Mouse (Mus musculus) kidney, adult 2 months (tissue): ENCODE results near the gene Cyld. TPM values are rescaled to one million over a fixed set of nuclear protein-coding genes. Genes with fewer than 3 reads are reported as not detected.
"Not testable (repeated sequence)": the region's sequence is repeated elsewhere in the genome, so short reads cannot be mapped to it uniquely, and the experiment has no call there.

Experiments used
- DNase-seq: peaks from one replicate; pipeline ENCODE4 v3.0.0; 2021
- H3K27ac ChIP-seq: fragments of 200-500 bp; 2 replicates; pipeline ENCODE4 v1.5.1; 2012; ENCODE audit warnings: low read depth, low read length, control low read depth, inconsistent platforms; ENCODE audit not compliant: insufficient read depth
- H3K27me3 ChIP-seq: fragments of 200-500 bp; replicated peaks from 2 replicates; pipeline ENCODE4 v1.6.1; 2012; ENCODE audit warnings: mild to moderate bottlenecking, moderate library complexity, low read length, inconsistent platforms; ENCODE audit not compliant: control insufficient read depth, insufficient read depth
- H3K36me3 ChIP-seq: fragments of 200-500 bp; 2 replicates; pipeline ENCODE4 v1.6.1; 2012; ENCODE audit warnings: mild to moderate bottlenecking, moderate library complexity, low read length, inconsistent platforms; ENCODE audit not compliant: control insufficient read depth, insufficient read depth
- H3K4me1 ChIP-seq: fragments of 200-500 bp; 2 replicates; pipeline ENCODE4 v1.6.1; 2011; ENCODE audit warnings: low read length; ENCODE audit not compliant: control insufficient read depth, insufficient read depth
- H3K4me3 ChIP-seq: fragments of 200-500 bp; 2 replicates; pipeline ENCODE4 v1.5.1; 2011; ENCODE audit warnings: mild to moderate bottlenecking, low read depth, low read length, control low read depth; ENCODE audit not compliant: insufficient read depth
- CTCF ChIP-seq: fragments of 200-500 bp; conservative IDR thresholded peaks from 2 replicates; pipeline ENCODE4 v1.5.1; 2011; ENCODE audit warnings: low read depth, mild to moderate bottlenecking, control low read depth, low read length, moderate library complexity, mixed read lengths; ENCODE audit not compliant: insufficient read depth, insufficient read length
- POLR2A ChIP-seq: fragments of 200-500 bp; IDR thresholded peaks from one replicate; pipeline ENCODE4 v1.6.1; 2011; ENCODE audit warnings: low read depth, low read length, control low read depth
- WGBS: fragments of 180-500 bp; shearing (Covaris S2); methylation state at CpG from one replicate; pipeline ENCODE4 v1.1.7; 2018; 5-methylcytosine and 5-hydroxymethylcytosine counted together
- polyA plus RNA-seq: library from polyadenylated mRNA; depleted of rRNA; stranded (reverse); fragments of >200 nt; gene quantifications from 2 replicates; pipeline ENCODE4 v1.2.3, GENCODE M21; 2012; rRNA removed

Gene Cyld
- 8.4 and 10.0 TPM in 2 replicates for polyA plus RNA-seq

- Histone ChIP-seq H3K27me3 (no peaks in the 10 kb centered on the region), H3K27ac (peak within 1 kb of the TSS; percentile 87), H3K36me3 (no peaks in the 10 kb centered on the region), H3K4me3 (peak within 1 kb of the TSS; percentile 85), H3K4me1 (peaks cover 5% of the 10 kb centered on the region; the same call in 1 of the 2 replicates)
- no peak for TF ChIP-seq CTCF
- TF ChIP-seq POLR2A = no peak
- DNase-seq = peak; percentile 100
- under 1% methylated on average over 79 of the region's 80 CpGs for WGBS
These were observed at the start of gene Cyld for GRCm38 (mm10) chr8:88696721-88697641. Cyld (plus strand) TSS chr8:88697028.

GRCm38 (mm10) chr8:88648322-88648721, 48.5 kb upstream of the Cyld start:
- Histone ChIP-seq H3K27me3 (no peaks in the 10 kb centered on the region), H3K4me1 (peaks cover 11% of the 10 kb centered on the region), H3K27ac (no peak overlapping the region), H3K4me3 (peak overlapping the region; percentile 61; the same call in 1 of the 2 replicates), H3K36me3 (no peaks in the 10 kb centered on the region)
- DNase-seq = no peak
- TF ChIP-seq CTCF (no peak), POLR2A (no peak)

- Histone ChIP-seq H3K36me3 (no peaks in the 10 kb centered on the region), H3K4me3 (no peak overlapping the region), H3K4me1 (peaks cover 8% of the 10 kb centered on the region), H3K27me3 (no peaks in the 10 kb centered on the region), H3K27ac (peak overlapping the region; percentile 39; the same call in 1 of the 2 replicates)
- no peak for TF ChIP-seq POLR2A
- no peak for TF ChIP-seq CTCF
- 76% methylated on average over 6 of the region's 6 CpGs for WGBS
- no peak for DNase-seq
These were observed 46.7 kb upstream of the Cyld start for GRCm38 (mm10) chr8:88650016-88650708.

- WGBS = 64% methylated on average over 4 of the region's 4 CpGs
- not testable (repeated sequence) for H3K36me3 ChIP-seq, H3K4me1 ChIP-seq, H3K27me3 ChIP-seq
- peak overlapping the region; percentile 7; the same call in 1 of the 2 replicates for H3K27ac ChIP-seq
- peak; percentile 53 for DNase-seq
- 0 out of 2 replicates have a peak overlapping the region, but pooled peaks have one; percentile 3 for H3K4me3 ChIP-seq
These were observed 45.7 kb upstream of the Cyld start for GRCm38 (mm10) chr8:88651122-88651521.

- Histone ChIP-seq H3K4me3 (no peak overlapping the region), H3K36me3 (no peaks in the 10 kb centered on the region), H3K27me3 (no peaks in the 10 kb centered on the region), H3K27ac (no peak overlapping the region), H3K4me1 (no peaks in the 10 kb centered on the region)
- TF ChIP-seq POLR2A = no peak
- TF ChIP-seq CTCF = no peak
- DNase-seq = no peak
These were observed 41.5 kb upstream of the Cyld start for GRCm38 (mm10) chr8:88655334-88655733.

- no peak overlapping the region for H3K27ac ChIP-seq
- TF ChIP-seq POLR2A (no peak), CTCF (no peak)
- no peak overlapping the region for H3K4me3 ChIP-seq
- WGBS = 68% methylated on average over 3 of the region's 3 CpGs
- H3K27me3 ChIP-seq = no peaks in the 10 kb centered on the region
- H3K36me3 ChIP-seq = no peaks in the 10 kb centered on the region
- peaks cover 4% of the 10 kb centered on the region for H3K4me1 ChIP-seq
- no peak for DNase-seq
These were observed 37.0 kb upstream of the Cyld start for GRCm38 (mm10) chr8:88659873-88660272.

GRCm38 (mm10) chr8:88662401-88662821, 34.4 kb upstream of the Cyld start:
- Histone ChIP-seq H3K4me3 (no peak overlapping the region), H3K27me3 (no peaks in the 10 kb centered on the region), H3K4me1 (peaks cover 9% of the 10 kb centered on the region), H3K27ac (no peak overlapping the region), H3K36me3 (no peaks in the 10 kb centered on the region)
- WGBS = 89% methylated on average over 6 of the region's 6 CpGs
- no peak for DNase-seq
- TF ChIP-seq POLR2A (no peak), CTCF (no peak)
